Mouse (Mus musculus): ENCODE measurements around the gene Ttc8.

Ttc8 gene

GRCm38 (mm10) chr12:98920194-98920991, at the start of gene Ttc8:
Gene Ttc8, plus strand, starts transcription at chr12:98920574.
- peak; percentile 99 for DNase-seq

- DNase-seq: no peak
Observed at GRCm38 (mm10) chr12:98872836-98873235, 47.5 kb upstream of the Ttc8 start.

DNA sequence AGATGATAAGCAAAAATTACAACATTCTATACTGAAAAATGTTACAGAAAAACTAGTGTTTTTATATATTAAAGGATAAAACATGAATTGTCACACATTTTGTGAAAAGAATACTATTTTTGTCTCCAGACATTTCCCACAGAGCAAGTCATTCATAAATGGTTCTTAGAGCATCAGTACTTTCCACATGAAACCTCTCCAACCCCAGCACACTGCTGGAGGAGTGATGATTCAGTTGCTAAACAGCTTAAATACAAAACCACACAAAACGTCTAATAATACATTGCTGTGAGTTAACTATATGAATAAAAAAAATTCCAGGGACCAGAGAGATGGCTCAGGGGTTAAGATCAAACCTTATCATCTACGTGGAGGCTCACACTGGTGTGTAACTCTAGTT, 45.2 kb upstream of the Ttc8 start:
- peak; percentile 45 for DNase-seq

DNA sequence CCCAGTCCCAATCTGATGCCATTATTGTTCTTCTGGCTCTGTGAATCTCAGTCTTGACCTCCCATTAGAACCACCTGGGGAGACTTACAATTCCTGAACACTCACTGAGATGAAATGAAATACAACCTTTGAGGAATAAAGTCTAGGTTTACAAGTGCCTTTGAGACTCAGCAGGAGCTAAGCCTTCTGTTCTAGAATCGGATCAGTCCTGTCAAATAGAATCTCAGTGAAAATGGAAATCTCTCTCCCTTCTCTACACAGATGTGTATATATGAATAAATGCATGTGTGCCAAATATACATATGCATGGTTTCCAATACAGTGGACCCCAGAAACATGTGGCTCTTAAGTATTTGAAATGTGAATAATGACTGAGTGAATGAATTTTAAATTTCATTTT, 41.7 kb upstream of the Ttc8 start:
- peak; percentile 19 for DNase-seq

GRCm38 (mm10) chr12:98881796-98882195, 38.6 kb upstream of the Ttc8 start:
- peak; percentile 27 for DNase-seq

- DNase-seq: no peak
Observed at GRCm38 (mm10) chr12:98884515-98884914, 35.9 kb upstream of the Ttc8 start.

GRCm38 (mm10) chr12:98896761-98897160, 23.6 kb upstream of the Ttc8 start:
- DNase-seq: peak; percentile 66

DNA sequence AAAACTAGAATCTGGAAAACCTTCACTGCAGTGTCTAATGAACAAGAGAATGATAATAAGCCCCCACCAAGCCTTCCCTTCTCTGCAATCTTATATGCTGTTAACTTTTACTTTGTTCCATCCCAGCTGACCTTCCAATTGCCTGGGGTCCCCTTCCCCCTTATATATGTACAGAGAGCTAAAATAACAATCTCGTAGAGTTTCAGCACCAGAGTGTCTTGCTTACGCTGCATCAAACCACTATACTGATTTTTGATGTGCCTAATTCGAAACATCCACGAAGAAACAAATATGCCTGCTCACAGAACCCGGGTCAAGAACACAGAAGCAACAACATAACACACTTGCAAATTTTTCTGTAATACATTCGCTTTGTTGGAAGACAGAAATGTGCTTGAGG, 20.7 kb upstream of the Ttc8 start:
- no peak for DNase-seq

- DNase-seq: peak; percentile 90
Observed at GRCm38 (mm10) chr12:98900341-98900880, 20.0 kb upstream of the Ttc8 start.

DNA sequence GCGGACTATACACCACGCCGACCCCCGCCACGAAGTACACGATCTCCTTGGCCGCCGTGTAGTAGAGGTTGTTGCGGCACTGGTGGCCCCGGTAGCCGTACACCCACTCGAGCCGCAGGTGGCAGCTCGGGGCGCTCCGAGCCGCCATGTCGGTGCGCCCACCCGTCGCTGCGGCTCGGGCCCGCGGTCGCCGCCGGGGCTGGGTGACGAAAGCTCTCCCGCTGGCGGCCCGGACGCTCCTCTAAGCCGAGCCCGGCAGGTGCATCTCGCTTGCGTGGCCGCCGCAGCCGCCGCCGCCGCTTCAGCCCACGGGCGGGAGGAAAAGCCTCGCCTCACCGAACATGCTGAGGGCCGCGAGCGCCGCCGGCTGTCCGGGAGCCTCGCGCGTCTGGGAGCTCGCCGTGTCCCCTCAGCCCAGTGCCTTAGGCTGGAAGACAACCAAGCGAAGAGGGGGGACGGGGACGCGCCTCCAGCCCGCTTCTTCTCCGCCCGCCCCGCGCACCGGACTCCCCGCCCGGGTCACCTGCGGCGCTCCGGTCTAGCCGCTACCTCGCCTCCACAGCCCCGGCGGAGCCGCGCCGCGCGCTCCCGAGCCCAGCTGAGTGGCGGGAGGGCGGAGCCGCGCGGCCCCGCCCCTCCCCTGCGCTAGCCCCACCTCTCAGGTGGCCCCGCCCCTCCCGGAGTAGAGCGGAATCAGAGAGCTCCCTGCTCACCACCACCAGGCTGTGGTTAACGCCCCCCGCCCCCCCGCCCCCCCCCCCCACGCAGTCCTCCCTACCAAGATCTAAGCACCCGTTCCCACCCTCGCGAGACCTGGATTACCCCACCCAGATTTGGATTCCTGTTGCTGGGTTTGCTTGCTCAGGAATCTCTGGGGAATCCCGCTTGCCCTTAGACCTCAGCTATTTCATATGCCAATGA, 19.2 kb upstream of the Ttc8 start, which contains the start of gene Eml5:
Gene Eml5 (minus strand): TSS at position 604 of the 921 bp plus-strand sequence.
- DNase-seq: peak; percentile 97

DNA sequence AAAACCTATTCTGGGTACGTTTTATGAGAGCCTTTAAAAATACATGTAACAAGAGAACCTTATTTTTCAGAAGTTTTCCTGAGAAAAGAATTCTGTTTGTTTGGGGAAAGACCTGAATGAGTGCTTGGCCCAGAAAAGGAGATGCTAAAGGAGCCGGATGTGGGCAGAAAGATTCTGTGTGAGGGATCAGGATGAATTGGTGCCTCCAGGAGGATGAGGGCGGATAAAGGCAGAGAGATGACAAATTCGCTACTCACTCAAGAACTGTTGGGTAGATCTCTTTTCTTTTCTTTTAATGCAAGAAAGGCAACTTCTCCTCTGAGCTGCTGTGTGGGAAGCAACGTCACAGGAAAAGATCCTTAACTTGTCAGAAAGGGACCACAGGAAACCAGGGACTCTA, 14.9 kb upstream of the Ttc8 start:
- no peak for DNase-seq

DNA sequence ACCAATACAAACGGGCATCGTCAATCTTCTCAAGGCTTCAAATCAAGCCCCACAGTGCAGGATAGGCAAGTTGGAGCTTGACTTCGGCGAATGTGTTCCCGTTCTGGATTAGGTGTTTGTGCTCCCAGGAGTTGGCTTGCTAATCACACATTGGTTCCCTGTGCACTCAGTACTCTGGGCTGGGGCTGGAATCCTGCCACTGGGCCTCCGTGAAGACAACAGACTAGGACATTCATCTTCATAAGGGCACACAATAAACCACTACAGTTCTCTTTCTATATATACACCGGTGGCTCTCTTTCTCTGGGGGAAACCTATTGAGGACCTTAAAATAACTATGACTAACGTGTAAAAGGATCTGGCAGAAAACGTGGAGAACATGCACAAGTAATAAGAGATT, 10.3 kb upstream of the Ttc8 start:
- DNase-seq: peak; percentile 86

- no peak for DNase-seq
Observed at GRCm38 (mm10) chr12:98931174-98931573, 10.8 kb downstream of the Ttc8 start.

DNA sequence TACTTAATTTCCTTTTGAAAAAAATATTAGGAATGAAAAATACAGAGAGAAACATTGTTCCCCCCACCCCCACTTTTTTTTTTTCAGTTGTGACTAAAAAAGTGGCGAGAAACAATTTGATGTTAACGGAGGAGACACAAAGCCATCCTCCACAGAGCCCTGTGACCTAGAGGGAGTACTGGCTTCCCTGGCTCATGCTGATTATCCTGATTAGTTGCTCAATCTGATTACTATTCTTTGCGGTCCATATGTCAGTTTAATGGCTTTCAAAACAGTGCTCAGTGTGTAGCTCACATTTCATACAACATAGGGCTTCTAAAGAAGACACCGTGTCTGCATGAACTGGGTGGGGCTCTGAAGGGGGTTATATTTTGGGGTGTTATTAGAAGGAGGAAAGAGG, 12.1 kb downstream of the Ttc8 start:
- DNase-seq: no peak

DNA sequence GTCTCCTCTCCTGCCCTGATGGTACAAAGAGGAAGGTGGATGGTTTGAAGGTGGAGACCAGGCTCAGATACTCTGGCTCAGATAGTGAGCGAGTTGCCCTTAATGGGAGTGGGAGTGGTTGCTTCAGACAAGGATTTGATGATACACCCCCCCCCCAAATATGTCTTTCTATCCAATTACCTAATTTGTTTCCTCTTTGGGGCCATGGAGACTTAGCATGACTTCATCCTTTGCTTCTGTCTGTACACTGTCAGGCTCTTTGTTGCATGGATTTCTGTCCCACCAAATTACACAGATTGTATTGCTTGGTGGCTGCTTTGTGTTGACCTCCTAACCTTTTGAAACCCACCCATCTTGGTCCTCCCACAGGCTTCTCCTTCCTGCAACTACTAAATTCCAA, 12.5 kb downstream of the Ttc8 start:
- DNase-seq: no peak

GRCm38 (mm10) chr12:98951295-98951694, 30.9 kb downstream of the Ttc8 start:
- DNase-seq: peak; percentile 24

GRCm38 (mm10) chr12:98956951-98957350, 36.6 kb downstream of the Ttc8 start:
- DNase-seq: peak; percentile 10

DNA sequence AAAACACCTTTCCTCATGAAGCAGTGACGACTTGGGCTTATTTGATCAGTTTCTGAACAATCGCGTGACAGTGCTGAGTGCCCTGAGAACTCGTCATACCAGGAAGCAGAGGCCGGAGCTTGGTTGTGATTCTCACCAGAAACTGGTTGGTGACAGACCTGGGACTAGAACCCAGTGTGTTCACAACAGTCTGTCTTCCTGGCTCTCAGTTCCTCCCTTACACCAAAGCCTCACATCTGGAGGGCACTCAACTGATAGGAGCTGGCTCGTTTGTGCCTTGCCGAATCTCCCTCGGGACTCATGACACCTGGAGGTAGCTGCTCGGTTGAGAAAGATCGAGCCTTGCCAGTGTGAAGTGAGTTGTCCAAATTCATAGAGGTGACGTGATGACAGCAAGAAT, 37.1 kb downstream of the Ttc8 start:
- peak; percentile 72 for DNase-seq

DNA sequence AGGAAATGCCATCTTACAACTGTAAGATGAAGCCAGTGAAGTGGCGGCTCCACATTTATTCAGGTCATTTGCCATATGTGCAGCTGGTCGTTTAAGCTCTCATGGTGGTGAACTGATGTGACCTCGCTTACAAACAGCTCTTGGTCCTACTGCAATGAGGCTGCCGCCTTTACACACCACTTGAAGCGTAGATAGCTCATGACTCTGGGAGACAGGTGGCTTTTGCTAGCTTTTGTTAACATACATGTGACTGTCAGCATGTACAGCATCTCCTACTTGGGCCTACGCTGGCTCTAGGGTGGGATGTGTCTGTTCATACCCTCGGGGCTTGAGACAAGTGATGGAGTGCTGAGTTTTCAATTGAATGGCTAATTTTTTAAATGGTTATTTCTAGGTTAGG, 40.6 kb downstream of the Ttc8 start:
- DNase-seq: no peak

- DNase-seq: peak; percentile 42
Observed at GRCm38 (mm10) chr12:98961415-98961814, 41.0 kb downstream of the Ttc8 start.

DNA sequence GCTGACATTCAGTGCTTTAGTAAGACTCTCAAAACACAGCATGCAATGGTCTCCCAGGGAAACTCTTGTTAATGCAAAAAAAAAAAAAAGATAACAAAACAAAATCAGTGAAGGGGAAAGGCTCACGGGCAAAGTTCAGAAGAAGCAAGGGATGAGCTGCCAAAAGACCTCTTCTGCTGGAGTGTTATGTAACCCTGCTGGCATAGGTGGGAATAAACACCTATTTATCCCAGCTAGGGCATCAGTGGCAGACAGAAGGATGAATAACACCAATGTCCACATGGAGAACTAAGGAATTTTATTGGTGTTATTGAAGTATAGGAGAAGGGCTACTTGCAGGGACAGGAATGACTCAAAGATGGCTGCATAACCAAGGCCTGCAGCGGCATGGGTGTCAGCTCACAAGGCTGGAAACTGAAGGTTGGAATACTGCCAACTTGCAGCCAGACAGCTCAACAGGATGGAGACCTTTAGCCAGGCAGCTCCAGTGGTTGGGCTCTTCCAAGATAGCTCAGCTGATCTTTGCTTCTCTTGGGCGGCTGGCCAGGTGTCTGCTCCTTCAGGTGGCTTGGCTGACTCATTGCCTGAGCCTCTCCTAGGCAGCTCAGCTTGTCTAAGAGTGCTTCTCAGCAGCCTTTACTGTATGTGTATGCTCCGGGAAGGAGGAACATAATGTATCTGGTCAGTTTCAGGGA, 45.2 kb downstream of the Ttc8 start:
- DNase-seq: peak; percentile 62

DNA sequence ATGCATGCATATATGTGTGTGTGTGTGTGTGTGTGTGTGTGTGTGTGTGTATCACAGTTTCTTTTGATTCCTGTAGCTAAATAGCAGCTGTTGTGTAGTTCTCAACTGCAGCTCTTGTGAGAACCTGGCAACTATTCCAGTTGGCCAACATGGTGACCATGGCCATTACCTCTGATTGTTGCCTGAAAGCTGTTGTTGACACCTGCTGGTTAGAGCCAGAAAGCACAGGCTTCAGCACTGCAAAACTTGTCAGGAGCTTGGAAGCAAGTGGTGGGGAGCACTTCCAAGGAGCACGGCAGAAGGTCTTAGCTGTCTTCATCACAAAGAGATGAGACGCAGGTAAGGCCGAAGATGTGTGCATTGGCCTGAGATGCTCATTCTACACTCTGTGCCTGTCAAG, 51.9 kb downstream of the Ttc8 start:
- DNase-seq: peak; percentile 73

GRCm38 (mm10) chr12:98973461-98973860, 53.1 kb downstream of the Ttc8 start:
- DNase-seq: peak; percentile 36

Measured in heart, adult 11 months (tissue).